Mouse (Mus musculus): ENCODE measurements around the gene Cdcp1. TPM values are rescaled to one million over a fixed set of nuclear protein-coding genes. Genes with fewer than 3 reads are reported as not detected.

Cdcp1 gene
- 0.47 and 0.48 TPM in 2 replicates for polyA plus RNA-seq (2016; fragmentation: Nextera tagmentation; extraction: Ambion mirVana)

DNA sequence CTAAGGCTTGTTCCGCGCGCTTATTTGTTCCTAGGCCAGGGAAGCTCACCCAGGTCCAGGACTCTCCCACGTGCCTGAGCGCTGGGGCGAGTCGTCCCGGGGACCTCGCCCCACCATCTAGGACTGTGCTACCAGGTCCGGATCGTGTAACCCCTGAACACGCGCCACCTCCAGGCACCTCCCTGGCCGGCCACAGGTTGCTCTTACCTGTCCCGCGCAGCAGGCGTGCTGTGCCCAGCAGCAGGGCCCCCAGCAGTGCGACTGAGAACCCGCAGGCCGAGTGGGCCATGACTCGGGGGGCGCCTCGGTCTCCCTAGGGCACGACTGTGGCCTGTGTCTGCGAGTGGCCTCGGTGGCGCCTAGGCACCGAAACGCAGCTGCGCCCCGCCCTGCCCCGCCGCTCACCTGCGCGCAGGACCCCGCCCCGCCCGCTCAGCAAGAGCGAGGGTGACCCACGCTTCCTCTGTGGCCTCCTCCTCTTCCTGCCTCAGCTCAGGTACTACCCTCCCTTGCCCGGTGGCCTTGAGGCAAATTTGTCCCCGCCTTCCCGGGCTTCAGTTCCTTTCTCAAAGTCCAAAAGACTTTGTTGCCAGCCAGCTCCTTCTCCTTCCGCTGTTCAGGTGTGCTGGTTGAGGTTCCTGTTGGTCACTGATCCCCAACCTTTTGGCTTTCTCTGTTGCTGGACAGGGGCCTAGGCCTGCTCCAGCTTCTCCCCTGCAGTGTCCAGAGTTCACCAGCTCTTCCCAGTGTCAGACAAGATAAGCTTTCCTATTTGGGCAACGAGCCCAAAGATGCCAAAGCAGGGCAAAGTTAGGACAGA, at the start of gene Cdcp1:
Cdcp1 (minus strand) TSS at position 418 of the 820 bp plus-strand sequence.
- Histone ChIP-seq H3K4me3 (peak within 1 kb of the TSS; percentile 51), H3K9me3 (replicated peaks) (no peaks in the 10 kb centered on the region), H3K4me1 (peaks cover 10% of the 10 kb centered on the region), H3K27me3 (ENCODE audit: low read depth, poor library complexity, severe bottlenecking) (peaks cover 34% of the 10 kb centered on the region), H3K36me3 (no peaks in the 10 kb centered on the region), H3K27ac (replicated peaks) (no peak within 1 kb of the TSS)
- WGBS: 6% methylated on average over 45 of the region's 45 CpGs
- DNase-seq (ENCODE audit: low spot score): no peak

DNA sequence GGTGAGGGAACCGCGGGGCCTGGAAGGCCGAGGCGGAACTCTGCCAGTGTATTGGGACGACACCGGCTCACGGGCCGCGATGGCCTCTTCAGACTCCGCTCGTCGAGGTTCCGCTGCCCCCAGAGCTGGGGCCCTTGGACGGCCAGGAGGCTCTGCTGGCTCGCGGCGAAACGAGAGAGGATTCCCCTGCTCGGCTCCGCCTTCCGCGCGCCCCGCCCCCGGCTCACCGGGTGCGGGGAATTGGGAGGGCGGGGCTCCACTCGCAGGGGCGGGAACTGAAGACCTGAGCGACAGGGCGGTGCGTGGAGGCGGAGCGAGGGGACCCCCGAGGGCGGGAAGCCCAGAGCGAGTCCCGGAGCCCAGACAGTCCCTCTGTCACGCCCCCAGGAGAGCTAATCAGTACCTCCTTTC, 44.8 kb upstream of the Cdcp1 start, which contains the start of gene Tmem158:
Tmem158 (minus strand) TSS at position 154 of the 411 bp plus-strand sequence.
- Histone ChIP-seq H3K27ac (replicated peaks) (peak within 1 kb of the TSS; percentile 84), H3K36me3 (no peaks in the 10 kb centered on the region), H3K9me3 (replicated peaks) (no peaks in the 10 kb centered on the region), H3K4me1 (peaks cover 20% of the 10 kb centered on the region), H3K4me3 (peak within 1 kb of the TSS; percentile 78), H3K27me3 (ENCODE audit: low read depth, poor library complexity, severe bottlenecking) (peaks cover 37% of the 10 kb centered on the region)
- DNase-seq (ENCODE audit: low spot score): peak; percentile 90
- WGBS: under 1% methylated on average over 40 of the region's 40 CpGs

DNA sequence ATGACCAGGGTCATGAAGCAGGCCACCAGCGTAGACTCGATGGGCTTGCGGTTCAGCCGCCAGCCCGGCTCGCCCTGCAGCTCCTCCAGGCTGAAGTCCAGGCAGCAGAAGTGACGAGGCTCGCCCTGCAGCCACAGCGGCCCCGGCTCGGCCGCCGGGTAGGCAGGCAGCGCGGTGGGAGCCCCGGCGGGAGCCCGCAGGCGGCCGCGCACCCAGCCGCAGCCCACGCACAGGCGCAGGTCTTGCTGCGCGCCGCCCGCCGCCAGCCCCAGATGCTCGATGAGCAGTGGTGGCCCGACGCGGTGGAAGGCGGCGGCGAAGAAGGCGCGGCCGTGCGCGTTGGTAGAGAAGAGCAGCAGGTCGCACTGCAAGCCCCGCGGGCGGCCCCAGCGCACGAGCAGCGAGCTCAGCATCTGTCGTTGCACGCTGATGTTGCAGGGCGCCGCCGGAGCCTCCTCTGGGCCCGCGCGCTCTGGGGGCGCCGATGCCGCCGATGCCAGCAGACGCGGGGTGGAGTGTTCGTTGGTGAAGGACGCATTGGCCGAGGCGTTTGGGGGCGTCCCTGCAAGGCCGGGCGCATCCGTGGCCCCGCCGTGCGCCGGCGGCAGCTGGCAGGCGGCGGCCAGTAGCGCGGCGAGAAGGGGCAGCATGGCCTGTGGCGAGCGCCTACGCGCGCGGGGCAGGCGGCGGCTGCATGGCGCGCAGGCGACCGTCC, 44.2 kb upstream of the Cdcp1 start:
- Histone ChIP-seq H3K27ac (replicated peaks) (peak overlapping the region; percentile 84), H3K4me3 (peak overlapping the region; percentile 78), H3K36me3 (no peaks in the 10 kb centered on the region), H3K9me3 (replicated peaks) (no peaks in the 10 kb centered on the region), H3K27me3 (ENCODE audit: low read depth, poor library complexity, severe bottlenecking) (peaks cover 37% of the 10 kb centered on the region), H3K4me1 (peaks cover 20% of the 10 kb centered on the region)
- WGBS: under 1% methylated on average over 92 of the region's 92 CpGs
- DNase-seq (ENCODE audit: low spot score): peak; percentile 64

DNA sequence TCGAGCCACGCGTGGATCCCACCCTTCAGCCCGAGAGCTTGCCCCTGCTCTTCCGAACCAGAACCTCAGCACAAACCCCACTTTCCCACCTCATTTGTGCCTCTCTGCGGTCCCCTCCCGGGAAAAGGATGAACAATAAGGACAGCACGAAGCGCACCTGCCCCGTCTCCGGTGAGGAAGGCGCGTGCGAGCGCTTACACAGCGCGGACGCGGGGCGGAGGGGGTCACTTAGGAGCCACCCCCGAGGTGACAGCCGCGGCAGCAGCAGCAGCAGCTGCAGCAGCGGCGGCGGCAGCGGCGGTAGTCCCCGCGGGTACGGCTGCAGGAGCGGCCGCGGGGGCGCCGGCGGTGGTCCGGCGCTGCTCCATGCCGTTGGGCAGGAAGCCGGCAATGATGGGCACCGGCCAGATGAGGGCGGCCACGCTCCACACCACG, 43.6 kb upstream of the Cdcp1 start:
- peak; percentile 91 for DNase-seq (ENCODE audit: low spot score)
- WGBS: under 1% methylated on average over 45 of the region's 45 CpGs
- H3K36me3 ChIP-seq: no peaks in the 10 kb centered on the region
- H3K4me1 ChIP-seq: peaks cover 20% of the 10 kb centered on the region
- no peaks in the 10 kb centered on the region for H3K9me3 ChIP-seq (replicated peaks)
- peaks cover 37% of the 10 kb centered on the region for H3K27me3 ChIP-seq (ENCODE audit: low read depth, poor library complexity, severe bottlenecking)
- H3K27ac ChIP-seq (replicated peaks): peak overlapping the region; percentile 84
- peak overlapping the region; percentile 78 for H3K4me3 ChIP-seq

DNA sequence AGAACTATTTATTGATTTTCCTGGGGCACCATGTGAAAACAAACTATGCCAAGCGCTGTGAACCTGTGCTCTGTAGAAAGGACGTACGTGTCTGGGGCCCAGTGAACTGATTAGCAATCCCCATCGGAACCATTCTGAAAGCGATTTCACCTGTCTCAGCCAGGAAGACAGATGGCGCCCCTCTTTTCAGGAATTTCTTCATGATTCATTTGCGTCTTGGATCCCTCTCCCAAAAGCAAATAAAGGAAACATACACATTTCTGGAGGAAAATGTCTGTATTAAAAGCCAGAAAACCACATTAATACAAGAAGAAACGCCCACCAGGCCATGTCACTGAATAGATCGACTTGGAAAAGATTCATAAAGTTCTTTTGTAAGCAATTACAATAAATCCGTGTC, 43.0 kb upstream of the Cdcp1 start:
- H3K27ac ChIP-seq (replicated peaks): no peak overlapping the region
- H3K4me1 ChIP-seq: peaks cover 20% of the 10 kb centered on the region
- no peaks in the 10 kb centered on the region for H3K9me3 ChIP-seq (replicated peaks)
- peak overlapping the region; percentile 78; the same call in 1 of the 2 replicates for H3K4me3 ChIP-seq
- no peaks in the 10 kb centered on the region for H3K36me3 ChIP-seq
- H3K27me3 ChIP-seq (ENCODE audit: low read depth, poor library complexity, severe bottlenecking): peaks cover 37% of the 10 kb centered on the region
- DNase-seq (ENCODE audit: low spot score): no peak
- 41% methylated on average over 10 of the region's 10 CpGs for WGBS

DNA sequence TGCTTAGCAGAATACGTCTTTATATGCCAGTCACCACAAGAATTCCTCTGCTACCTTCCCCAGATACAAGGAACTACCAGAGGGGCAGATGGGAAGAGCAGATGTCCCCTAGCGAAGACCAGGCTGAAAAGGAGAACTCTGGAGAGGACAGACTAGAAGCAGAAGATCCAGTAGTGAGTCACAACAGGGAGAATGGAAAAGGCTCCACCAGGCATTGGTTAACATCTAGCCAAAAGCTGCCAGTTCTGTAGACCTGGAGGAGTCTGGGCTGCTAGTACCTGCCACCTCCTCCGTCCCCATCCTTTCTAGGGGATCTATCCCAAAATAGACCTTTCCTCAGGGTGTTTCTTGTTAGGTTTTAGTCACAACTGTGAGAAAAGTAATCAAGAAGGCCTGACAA, 39.9 kb upstream of the Cdcp1 start:
- H3K4me3 ChIP-seq: no peak overlapping the region
- WGBS: 78% methylated on average over 3 of the region's 3 CpGs
- no peaks in the 10 kb centered on the region for H3K36me3 ChIP-seq
- H3K4me1 ChIP-seq: peaks cover 17% of the 10 kb centered on the region
- H3K27ac ChIP-seq (replicated peaks): no peak overlapping the region
- no peak for DNase-seq (ENCODE audit: low spot score)
- peaks cover 28% of the 10 kb centered on the region for H3K27me3 ChIP-seq (ENCODE audit: low read depth, poor library complexity, severe bottlenecking)
- no peaks in the 10 kb centered on the region for H3K9me3 ChIP-seq (replicated peaks)

DNA sequence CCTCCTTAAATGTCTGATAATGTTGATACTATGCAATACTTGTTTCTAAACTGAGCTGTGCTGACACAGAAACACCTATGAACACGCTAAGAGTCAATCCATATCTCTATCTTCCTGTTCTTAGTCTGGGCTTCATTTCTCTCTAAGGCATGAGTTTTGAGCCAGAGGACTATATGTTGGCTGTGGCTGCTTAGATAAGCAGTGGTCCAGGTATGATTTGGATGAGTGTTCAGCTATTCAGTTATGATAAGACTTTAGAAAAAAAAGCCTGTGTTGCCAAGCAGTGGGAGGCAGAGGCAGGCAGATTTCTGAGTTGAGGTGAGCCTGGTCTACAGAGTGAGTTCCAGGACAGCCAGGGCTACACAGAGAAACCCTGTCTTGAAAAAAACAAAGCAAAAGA, 32.2 kb upstream of the Cdcp1 start:
- no peaks in the 10 kb centered on the region for H3K36me3 ChIP-seq
- no peaks in the 10 kb centered on the region for H3K27me3 ChIP-seq (ENCODE audit: low read depth, poor library complexity, severe bottlenecking)
- WGBS: 83% methylated on average over 1 of the region's 1 CpGs
- H3K9me3 ChIP-seq (replicated peaks): no peaks in the 10 kb centered on the region
- no peak overlapping the region for H3K27ac ChIP-seq (replicated peaks)
- DNase-seq (ENCODE audit: low spot score): no peak
- H3K4me1 ChIP-seq: no peaks in the 10 kb centered on the region
- no peak overlapping the region for H3K4me3 ChIP-seq

DNA sequence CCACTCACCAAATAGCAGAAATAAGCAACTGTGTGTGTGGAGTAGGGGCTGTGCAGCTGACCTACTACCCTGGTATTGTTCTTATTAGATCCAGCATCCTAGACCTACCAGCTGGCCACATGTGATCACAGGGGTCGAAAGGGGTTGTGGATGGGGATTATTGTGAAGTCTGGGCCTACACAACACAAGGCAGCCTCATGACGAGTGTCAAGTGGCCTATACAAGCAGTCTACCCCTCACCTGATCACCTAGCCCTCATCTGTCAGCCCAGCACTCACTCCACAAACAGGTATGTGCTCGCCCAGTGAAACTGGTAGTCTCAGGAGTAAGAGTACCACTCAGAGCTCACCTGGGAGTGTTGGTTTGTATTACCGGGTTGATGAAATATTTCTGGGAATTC, 29.3 kb upstream of the Cdcp1 start:
- no peaks in the 10 kb centered on the region for H3K27me3 ChIP-seq (ENCODE audit: low read depth, poor library complexity, severe bottlenecking)
- H3K27ac ChIP-seq (replicated peaks): no peak overlapping the region
- H3K4me1 ChIP-seq: no peaks in the 10 kb centered on the region
- H3K9me3 ChIP-seq (replicated peaks): no peaks in the 10 kb centered on the region
- no peaks in the 10 kb centered on the region for H3K36me3 ChIP-seq
- WGBS: 83% methylated on average over 4 of the region's 4 CpGs
- DNase-seq (ENCODE audit: low spot score): no peak
- no peak overlapping the region for H3K4me3 ChIP-seq

DNA sequence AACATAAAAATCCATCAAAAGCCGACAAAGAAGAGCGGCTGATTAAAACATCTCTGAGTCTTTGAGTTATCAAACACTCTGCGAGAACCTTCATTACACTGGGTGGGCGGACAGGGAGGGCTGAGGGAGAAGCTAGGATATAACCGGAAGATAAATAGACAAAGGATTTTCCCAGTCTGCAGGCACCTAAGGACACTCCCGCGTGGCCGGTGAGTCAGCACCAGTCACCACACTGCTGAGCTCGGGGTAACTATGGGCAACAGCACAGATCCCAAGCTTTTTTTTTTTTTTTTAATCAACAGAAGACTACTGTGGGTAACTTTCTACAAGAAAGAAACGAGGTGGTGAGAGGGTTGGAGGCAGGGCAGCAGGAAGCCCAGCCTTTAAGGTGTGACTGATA, 28.1 kb upstream of the Cdcp1 start:
- WGBS: 73% methylated on average over 10 of the region's 10 CpGs
- Histone ChIP-seq H3K9me3 (replicated peaks) (no peaks in the 10 kb centered on the region), H3K27me3 (ENCODE audit: low read depth, poor library complexity, severe bottlenecking) (no peaks in the 10 kb centered on the region), H3K4me1 (0 out of 2 replicates have a peak, but pooled peaks cover 1% of the 10 kb centered on the region), H3K4me3 (no peak overlapping the region), H3K27ac (replicated peaks) (no peak overlapping the region), H3K36me3 (no peaks in the 10 kb centered on the region)
- DNase-seq (ENCODE audit: low spot score): no peak

DNA sequence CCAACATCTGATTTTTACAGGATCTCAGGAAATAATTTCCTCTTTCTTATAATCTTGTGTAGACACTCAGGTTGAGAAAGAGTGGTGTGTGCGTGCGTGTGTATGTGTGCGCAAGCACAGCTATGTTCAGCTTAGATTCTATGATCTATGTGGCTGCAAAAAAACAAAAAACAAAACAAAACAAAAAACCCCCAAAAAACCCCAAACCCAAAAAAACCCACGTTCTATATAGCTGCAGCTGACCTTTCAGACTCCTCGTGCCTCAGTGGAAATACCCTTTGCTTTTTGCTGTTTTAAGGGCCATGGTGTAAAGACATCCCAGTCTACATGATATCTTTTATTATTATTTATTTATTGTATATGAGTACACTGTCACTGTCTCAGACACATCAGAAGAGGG, 25.4 kb upstream of the Cdcp1 start:
- no peak overlapping the region for H3K27ac ChIP-seq (replicated peaks)
- peaks cover 16% of the 10 kb centered on the region for H3K4me1 ChIP-seq
- 90% methylated on average over 5 of the region's 5 CpGs for WGBS
- no peak overlapping the region for H3K4me3 ChIP-seq
- no peaks in the 10 kb centered on the region for H3K27me3 ChIP-seq (ENCODE audit: low read depth, poor library complexity, severe bottlenecking)
- DNase-seq (ENCODE audit: low spot score): no peak
- H3K36me3 ChIP-seq: no peaks in the 10 kb centered on the region
- no peaks in the 10 kb centered on the region for H3K9me3 ChIP-seq (replicated peaks)

DNA sequence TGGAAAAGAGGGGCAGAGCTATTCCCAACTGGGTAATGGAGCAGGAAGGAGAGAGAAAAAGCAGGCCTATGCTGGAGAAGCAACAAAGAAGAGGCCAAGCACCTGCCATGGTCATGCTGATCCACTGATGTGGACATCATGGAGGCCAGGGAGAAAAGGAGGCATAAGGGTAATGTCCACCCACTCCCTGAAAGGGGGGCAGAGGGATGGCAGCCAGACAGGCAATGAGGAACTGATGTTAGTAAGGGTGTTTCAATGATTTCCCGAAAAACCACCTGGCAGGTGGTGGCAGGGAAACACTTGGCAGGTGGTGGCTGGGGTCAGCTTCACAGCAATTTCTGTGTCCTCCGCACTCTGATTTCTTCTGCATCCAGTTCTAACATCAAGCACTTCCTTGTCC, 24.9 kb upstream of the Cdcp1 start:
- Histone ChIP-seq H3K4me1 (peaks cover 16% of the 10 kb centered on the region), H3K27ac (replicated peaks) (no peak overlapping the region), H3K4me3 (no peak overlapping the region), H3K27me3 (ENCODE audit: low read depth, poor library complexity, severe bottlenecking) (no peaks in the 10 kb centered on the region), H3K9me3 (replicated peaks) (no peaks in the 10 kb centered on the region), H3K36me3 (no peaks in the 10 kb centered on the region)
- DNase-seq (ENCODE audit: low spot score): no peak
- 91% methylated on average over 2 of the region's 2 CpGs for WGBS

DNA sequence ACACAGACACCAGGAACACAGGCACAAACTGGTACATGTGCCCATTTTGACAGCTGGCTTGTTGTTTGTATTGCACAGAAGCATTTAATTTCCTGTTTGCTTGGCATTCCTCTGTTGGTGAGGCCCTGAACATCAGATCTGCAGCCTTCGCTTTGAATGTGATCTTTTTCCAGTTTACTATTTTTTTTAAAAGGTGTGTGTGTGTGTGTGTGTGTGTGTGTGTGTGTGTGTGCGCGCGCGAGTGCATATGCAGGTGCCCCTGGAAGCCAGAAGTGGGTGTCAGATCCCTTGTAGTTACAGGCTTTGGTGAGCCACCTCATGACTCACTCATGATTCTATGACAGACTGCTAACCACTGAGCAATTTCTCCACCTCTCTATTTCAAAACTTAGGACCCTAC, 24.4 kb upstream of the Cdcp1 start:
- H3K9me3 ChIP-seq (replicated peaks): no peaks in the 10 kb centered on the region
- no peaks in the 10 kb centered on the region for H3K36me3 ChIP-seq
- WGBS: 96% methylated on average over 5 of the region's 5 CpGs
- DNase-seq (ENCODE audit: low spot score): no peak
- H3K27me3 ChIP-seq (ENCODE audit: low read depth, poor library complexity, severe bottlenecking): no peaks in the 10 kb centered on the region
- no peak overlapping the region for H3K4me3 ChIP-seq
- H3K27ac ChIP-seq (replicated peaks): no peak overlapping the region
- H3K4me1 ChIP-seq: peaks cover 16% of the 10 kb centered on the region

DNA sequence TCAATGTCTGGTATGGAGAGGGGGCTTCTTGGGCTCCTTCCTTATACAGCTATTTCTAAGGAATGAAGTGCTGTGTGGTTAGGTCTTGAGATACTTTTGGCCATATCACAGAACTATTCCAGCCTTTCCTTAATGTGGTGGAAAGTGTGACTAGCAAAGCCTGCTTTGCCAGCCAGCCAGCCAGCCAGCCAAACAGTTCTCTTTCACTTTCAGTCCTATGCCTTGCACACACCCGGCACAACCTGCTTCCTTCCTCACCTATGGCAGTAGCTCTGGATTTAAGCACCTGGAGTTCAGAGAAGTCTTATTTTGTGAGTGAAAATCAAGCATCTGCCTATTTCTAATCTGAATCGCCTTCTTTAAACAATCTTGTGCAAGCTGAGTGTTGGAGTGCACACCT, 23.8 kb upstream of the Cdcp1 start:
- no peaks in the 10 kb centered on the region for H3K9me3 ChIP-seq (replicated peaks)
- H3K27me3 ChIP-seq (ENCODE audit: low read depth, poor library complexity, severe bottlenecking): no peaks in the 10 kb centered on the region
- WGBS: 84% methylated on average over 2 of the region's 2 CpGs
- DNase-seq (ENCODE audit: low spot score): no peak
- H3K4me3 ChIP-seq: no peak overlapping the region
- H3K27ac ChIP-seq (replicated peaks): no peak overlapping the region
- H3K36me3 ChIP-seq: no peaks in the 10 kb centered on the region
- peaks cover 16% of the 10 kb centered on the region for H3K4me1 ChIP-seq

Data from midbrain, embryonic 10.5 days (tissue).